Mouse (Mus musculus) left cerebral cortex, adult 18-20 months (tissue): Measurements from ENCODE around the gene Vmn1r100. TPM values are rescaled to one million over a fixed set of nuclear protein-coding genes. Genes with fewer than 3 reads are reported as not detected.
"Not testable (repeated sequence)": the region's sequence is repeated elsewhere in the genome, so short reads cannot be mapped to it uniquely, and the experiment has no call there.

Experiments
- DNase-seq, 2 experiments: peaks; one replicate each; pipeline ENCODE4 v3.0.0; 2021 to 2022; ENCODE audit warnings: low spot score in 2 of 2, mixed read lengths in 1 of 2
- long read RNA-seq, 2 experiments: library from polyadenylated mRNA; stranded (forward); transcript quantifications; one replicate each; pipeline ENCODE4 v2.0.0; 2021
- total RNA-seq, 2 experiments: library from RNA; stranded (reverse); gene quantifications; 2 replicates each; pipeline ENCODE4 v1.2.3; 2021

Vmn1r100 gene
- not detected for total RNA-seq
- long read RNA-seq, experiment 1: 0 reads
- long read RNA-seq, experiment 2: 0 reads

DNA sequence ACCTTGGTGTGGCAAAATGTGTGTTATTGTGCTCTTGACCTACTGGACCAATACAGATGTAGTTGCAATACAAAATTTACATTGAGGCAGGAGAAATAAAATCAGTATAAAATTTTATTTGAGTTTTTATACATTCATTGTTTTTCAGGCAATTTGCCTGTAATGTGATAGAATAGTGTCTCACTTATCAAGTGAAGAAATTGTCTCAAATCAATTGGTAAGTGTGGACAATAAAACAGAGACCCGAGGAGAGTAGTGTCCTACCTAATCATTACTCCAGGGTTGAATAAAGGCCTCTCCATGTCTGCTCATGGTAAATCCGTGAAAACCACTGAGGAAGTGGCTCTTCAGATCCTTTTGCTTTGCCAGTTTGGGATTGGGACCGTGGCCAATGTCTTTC is at the start of gene Vmn1r100:
TSS of gene Vmn1r100 (plus strand) at position 301 of the 400 bp plus-strand sequence.
- not testable (repeated sequence) for DNase-seq

DNA sequence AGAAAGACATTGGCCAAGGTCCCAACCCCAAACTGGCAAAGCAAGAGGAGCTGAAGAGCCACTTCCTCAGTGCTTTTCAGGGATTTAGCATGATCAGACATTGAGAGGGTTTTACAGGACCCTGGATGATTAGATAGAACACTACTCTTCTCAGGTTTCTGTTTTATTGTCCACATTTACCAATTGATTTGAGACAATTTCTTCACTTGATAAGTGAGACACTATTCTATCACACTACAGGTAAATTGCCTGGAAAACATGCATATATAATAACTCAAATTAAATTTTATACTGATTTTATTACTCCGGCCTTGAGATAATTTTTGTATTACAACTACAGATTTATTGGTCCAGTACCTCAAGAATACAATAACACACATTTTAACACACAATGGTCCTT is 42.4 kb upstream of the Vmn1r100 start, which contains the start of gene Gm5728:
TSS of gene Gm5728 (minus strand) at position 101 of the 400 bp plus-strand sequence.
- not testable (repeated sequence) for DNase-seq

DNA sequence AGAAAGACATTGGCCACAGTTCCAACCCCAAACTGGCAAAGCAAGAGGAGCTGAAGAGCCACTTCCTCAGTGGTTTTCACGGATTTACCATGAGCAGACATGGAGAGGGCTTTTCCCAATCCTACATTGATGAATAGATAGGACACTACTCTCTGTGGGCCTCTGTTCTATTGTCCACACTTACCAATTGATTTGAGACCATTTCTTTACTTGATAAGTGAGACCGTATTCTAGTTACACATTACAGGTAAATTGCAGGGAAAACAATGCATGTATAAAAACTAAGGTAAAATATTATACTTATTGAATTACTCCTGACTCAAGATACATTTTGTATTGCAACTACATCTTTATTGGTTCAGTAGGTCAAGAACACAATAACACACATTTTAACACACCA is 24.8 kb downstream of the Vmn1r100 start, which contains the start of gene Vmn1r101:
TSS of gene Vmn1r101 (minus strand) at position 101 of the 400 bp plus-strand sequence.
- not testable (repeated sequence) for DNase-seq

Other genes with a start within 250 kb of the Vmn1r100 start
- not detected for gene Vmn1r94, start 249.6 kb upstream of the Vmn1r100 start, total RNA-seq
- gene Vmn1r95, start 224.2 kb upstream of the Vmn1r100 start, total RNA-seq: not detected
- not detected for gene Gm6164, start 212.3 kb upstream of the Vmn1r100 start, total RNA-seq
- not detected for gene Gm4498, start 184.1 kb upstream of the Vmn1r100 start, total RNA-seq
- not detected for gene Gm5890, start 155.1 kb upstream of the Vmn1r100 start, total RNA-seq
- not detected for gene Gm4133, start 83.9 kb upstream of the Vmn1r100 start, total RNA-seq
- not detected for gene Gm5728, start 42.5 kb upstream of the Vmn1r100 start, total RNA-seq
- not detected for gene Vmn1r101, start 24.7 kb downstream of the Vmn1r100 start, total RNA-seq
- not detected for gene Gm10670, start 57.0 kb downstream of the Vmn1r100 start, total RNA-seq
- not detected for gene Vmn1r103, start 92.6 kb downstream of the Vmn1r100 start, total RNA-seq
- not detected for gene Vmn1r104, start 115.9 kb downstream of the Vmn1r100 start, total RNA-seq
- gene Gm5726, start 127.8 kb downstream of the Vmn1r100 start, total RNA-seq: not detected
- not detected for gene Gm4141, start 158.3 kb downstream of the Vmn1r100 start, total RNA-seq
- not detected for gene Gm4513, start 181.1 kb downstream of the Vmn1r100 start, total RNA-seq